Mouse (Mus musculus): ENCODE measurements around the gene Bcl2.

DNA sequence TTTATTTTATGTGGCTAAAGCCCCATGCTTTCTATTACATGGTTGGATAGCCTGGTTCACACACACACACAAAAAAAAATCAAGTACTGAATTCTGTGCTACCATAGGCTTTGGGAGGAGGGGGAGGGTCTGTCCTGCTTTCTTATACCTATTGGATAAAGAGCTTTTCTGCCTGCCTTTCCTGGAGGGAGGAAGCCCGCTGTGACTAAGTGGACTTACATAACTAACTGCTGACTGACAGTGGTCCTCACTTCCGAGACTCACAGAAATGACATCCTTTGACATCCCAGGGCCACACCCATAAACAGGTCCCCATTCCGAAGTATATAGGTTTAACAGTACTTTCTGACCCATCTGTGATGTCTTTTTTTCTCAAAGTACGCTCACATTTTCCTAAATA is 200.6 kb downstream of the Bcl2 start:
- TF ChIP-seq CTCF (IDR thresholded peaks at IDR 0.05; ENCODE audit: low read depth): no peak
- TF ChIP-seq EP300 (optimal IDR thresholded peaks at IDR 0.05): no peak

Data from stomach, postnatal 0 days (tissue).